Mouse (Mus musculus): ENCODE data around the gene Tmem74b.

DNA sequence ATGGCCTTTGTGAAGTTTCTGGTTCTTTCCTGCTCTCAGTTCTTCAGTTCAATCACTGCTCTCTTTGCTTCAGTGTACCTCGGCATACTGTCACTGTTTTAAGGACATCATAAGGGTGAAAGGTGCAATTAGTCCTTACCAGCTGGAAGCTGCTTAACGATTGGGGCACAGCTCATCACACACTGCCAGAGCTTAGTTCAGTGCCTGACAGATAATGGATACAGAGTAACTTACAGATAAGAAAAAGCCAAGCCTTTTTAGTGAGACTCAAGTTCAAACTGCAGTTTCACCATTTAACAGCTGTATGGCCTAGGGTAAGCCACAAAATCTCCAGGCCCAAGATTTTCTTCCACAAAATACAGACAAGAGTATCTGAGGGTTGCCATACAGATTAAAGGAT is 22.3 kb downstream of the Tmem74b start:
- TF ChIP-seq CTCF (conservative IDR thresholded peaks at IDR 0.05; ENCODE audit: low read length) (no peak), NANOG (IDR thresholded peaks at IDR 0.05; ENCODE audit: borderline replicate concordance, low read length) (no peak)
